Mouse (Mus musculus): ENCODE data around the gene Msl1.

DNA sequence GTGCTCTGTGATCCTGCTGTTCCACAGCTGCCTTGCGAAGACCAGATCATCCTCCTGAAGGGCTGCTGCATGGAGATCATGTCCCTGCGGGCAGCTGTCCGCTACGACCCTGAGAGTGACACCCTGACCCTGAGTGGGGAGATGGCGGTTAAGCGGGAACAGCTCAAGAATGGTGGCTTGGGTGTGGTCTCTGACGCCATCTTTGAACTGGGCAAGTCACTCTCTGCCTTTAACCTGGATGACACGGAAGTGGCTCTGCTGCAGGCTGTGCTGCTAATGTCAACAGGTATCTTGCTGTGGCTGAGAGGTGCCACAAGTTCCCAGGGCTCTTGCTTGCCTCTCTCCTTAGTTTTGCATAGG lies 31.8 kb upstream of the Msl1 start:
- no peak for TF ChIP-seq POLR2A (IDR thresholded peaks at IDR 0.05; ENCODE audit: low read depth, low read length)
- TF ChIP-seq CTCF (IDR thresholded peaks at IDR 0.05; ENCODE audit: extremely low read depth, insufficient read length, insufficient replicate concordance, low read depth, low read length), result no peak
